Mouse (Mus musculus) kidney, adult 2 months (tissue): Measurements from ENCODE around the gene Rabgef1.

Experiments used
- CTCF ChIP-seq: fragments of 200-500 bp; conservative IDR thresholded peaks from 2 replicates; pipeline ENCODE4 v1.5.1; 2011; ENCODE audit warnings: low read depth, mild to moderate bottlenecking, control low read depth, low read length, moderate library complexity, mixed read lengths; ENCODE audit not compliant: insufficient read depth, insufficient read length
- POLR2A ChIP-seq: fragments of 200-500 bp; IDR thresholded peaks from one replicate; pipeline ENCODE4 v1.6.1; 2011; ENCODE audit warnings: low read depth, low read length, control low read depth

GRCm38 (mm10) chr5:130207299-130207698 is 35.7 kb downstream of the Rabgef1 start:
- TF ChIP-seq CTCF (no peak), POLR2A (no peak)
